Mouse (Mus musculus): ENCODE measurements around the gene Olfr703. TPM values are rescaled to one million over a fixed set of nuclear protein-coding genes. Genes with fewer than 3 reads are reported as not detected.

Gene Olfr703
- polyA plus RNA-seq (2016; fragmentation: Nextera tagmentation; extraction: Ambion mirVana): not detected in 2 replicates

GRCm38 (mm10) chr7:106843060-106843459 is at the start of gene Olfr703:
TSS of gene Olfr703 (plus strand) at chr7:106843360.
- Histone ChIP-seq H3K27me3 (no peaks in the 10 kb centered on the region), H3K36me3 (replicated peaks) (no peaks in the 10 kb centered on the region), H3K4me3 (replicated peaks) (no peak within 1 kb of the TSS), H3K4me1 (no peaks in the 10 kb centered on the region), H3K9me3 (no peaks in the 10 kb centered on the region), H3K9ac (no peak within 1 kb of the TSS), H3K4me2 (no peak within 1 kb of the TSS), H3K27ac (no peak within 1 kb of the TSS)
- 68% methylated on average over 2 of the region's 2 CpGs for WGBS
- ATAC-seq (ENCODE audit: low FRiP score): no peak

DNA sequence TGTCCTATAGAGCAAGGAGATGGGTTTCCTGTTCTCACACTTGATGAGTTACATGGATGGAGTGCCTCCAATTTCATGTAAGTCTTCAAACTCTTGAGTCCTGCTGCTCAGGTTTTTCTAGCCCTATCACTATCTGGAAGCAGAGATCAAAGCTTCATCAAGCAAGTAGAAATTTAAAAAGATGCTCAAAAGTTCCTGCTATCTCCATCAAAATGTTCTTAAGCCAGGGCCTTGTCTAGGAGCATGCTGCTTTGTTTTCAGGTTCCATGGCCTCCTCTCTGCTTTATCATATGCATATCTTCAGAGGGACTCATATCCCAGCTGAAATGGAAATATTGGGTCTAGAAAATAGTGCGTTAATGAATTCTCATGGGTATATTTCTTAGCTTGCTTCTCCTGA is 34.4 kb upstream of the Olfr703 start, which contains the start of gene Olfr700:
Gene Olfr700 (minus strand): TSS at position 101 of the 400 bp plus-strand sequence.
- H3K9me3 ChIP-seq: no peaks in the 10 kb centered on the region
- H3K9ac ChIP-seq: no peak within 1 kb of the TSS
- 90% methylated on average over 1 of the region's 1 CpGs for WGBS
- H3K4me2 ChIP-seq: no peak within 1 kb of the TSS
- ATAC-seq (ENCODE audit: low FRiP score): no peak
- no peaks in the 10 kb centered on the region for H3K27me3 ChIP-seq
- H3K27ac ChIP-seq: no peak within 1 kb of the TSS
- H3K4me3 ChIP-seq (replicated peaks): no peak within 1 kb of the TSS
- H3K36me3 ChIP-seq (replicated peaks): no peaks in the 10 kb centered on the region
- no peaks in the 10 kb centered on the region for H3K4me1 ChIP-seq

DNA sequence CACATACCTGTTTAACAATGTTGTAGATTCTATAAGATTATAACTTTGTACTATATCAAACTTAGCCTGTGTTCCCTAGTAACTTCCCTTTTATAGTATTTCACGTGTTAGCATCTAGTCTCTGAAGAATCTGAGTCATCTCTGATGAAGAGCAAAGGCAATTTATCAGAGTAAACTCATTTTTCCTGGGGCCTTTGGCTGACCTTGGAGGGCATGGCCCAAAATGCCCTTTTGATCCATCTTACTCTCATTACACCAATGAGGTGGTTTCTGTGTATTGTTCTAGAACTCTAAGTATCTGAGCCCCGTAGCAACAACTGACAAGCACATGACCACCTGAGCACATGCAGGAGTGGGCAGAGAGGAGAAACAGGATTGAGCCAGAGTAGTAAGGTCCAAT is 29.3 kb upstream of the Olfr703 start, which contains the start of gene Olfr701:
Gene Olfr701 (plus strand): TSS at position 301 of the 400 bp plus-strand sequence.
- Histone ChIP-seq H3K36me3 (replicated peaks) (no peaks in the 10 kb centered on the region), H3K4me2 (no peak within 1 kb of the TSS), H3K27ac (no peak within 1 kb of the TSS), H3K4me1 (no peaks in the 10 kb centered on the region), H3K9ac (no peak within 1 kb of the TSS), H3K9me3 (no peaks in the 10 kb centered on the region), H3K27me3 (no peaks in the 10 kb centered on the region), H3K4me3 (replicated peaks) (no peak within 1 kb of the TSS)
- no peak for ATAC-seq (ENCODE audit: low FRiP score)
- WGBS: 83% methylated on average over 2 of the region's 2 CpGs

GRCm38 (mm10) chr7:106815775-106816174 is 27.4 kb upstream of the Olfr703 start:
- no peaks in the 10 kb centered on the region for H3K27me3 ChIP-seq
- H3K9me3 ChIP-seq: no peaks in the 10 kb centered on the region
- 69% methylated on average over 2 of the region's 2 CpGs for WGBS
- no peak overlapping the region for H3K4me3 ChIP-seq (replicated peaks)
- H3K4me2 ChIP-seq: no peak overlapping the region
- no peaks in the 10 kb centered on the region for H3K36me3 ChIP-seq (replicated peaks)
- no peak overlapping the region for H3K27ac ChIP-seq
- no peak overlapping the region for H3K9ac ChIP-seq
- H3K4me1 ChIP-seq: no peaks in the 10 kb centered on the region
- ATAC-seq (ENCODE audit: low FRiP score): no peak

GRCm38 (mm10) chr7:106818414-106818813 is 24.7 kb upstream of the Olfr703 start:
- no peak overlapping the region for H3K27ac ChIP-seq
- ATAC-seq (ENCODE audit: low FRiP score): no peak
- no peaks in the 10 kb centered on the region for H3K9me3 ChIP-seq
- no peaks in the 10 kb centered on the region for H3K4me1 ChIP-seq
- no peaks in the 10 kb centered on the region for H3K27me3 ChIP-seq
- no peaks in the 10 kb centered on the region for H3K36me3 ChIP-seq (replicated peaks)
- H3K4me2 ChIP-seq: no peak overlapping the region
- no peak overlapping the region for H3K4me3 ChIP-seq (replicated peaks)
- H3K9ac ChIP-seq: no peak overlapping the region

GRCm38 (mm10) chr7:106833793-106834192 is 9.4 kb upstream of the Olfr703 start, which contains the start of gene Olfr702:
TSS of gene Olfr702 (minus strand) at chr7:106833893.
- ATAC-seq (ENCODE audit: low FRiP score): no peak
- no peaks in the 10 kb centered on the region for H3K4me1 ChIP-seq
- H3K36me3 ChIP-seq (replicated peaks): no peaks in the 10 kb centered on the region
- no peak within 1 kb of the TSS for H3K4me2 ChIP-seq
- no peaks in the 10 kb centered on the region for H3K9me3 ChIP-seq
- H3K27me3 ChIP-seq: no peaks in the 10 kb centered on the region
- no peak within 1 kb of the TSS for H3K27ac ChIP-seq
- no peak within 1 kb of the TSS for H3K4me3 ChIP-seq (replicated peaks)
- no peak within 1 kb of the TSS for H3K9ac ChIP-seq

GRCm38 (mm10) chr7:106862885-106863284 is 19.7 kb downstream of the Olfr703 start, which contains the start of gene Olfr704:
TSS of gene Olfr704 (plus strand) at chr7:106863185.
- H3K4me3 ChIP-seq (replicated peaks): no peak within 1 kb of the TSS
- no peaks in the 10 kb centered on the region for H3K27me3 ChIP-seq
- no peak within 1 kb of the TSS for H3K27ac ChIP-seq
- no peaks in the 10 kb centered on the region for H3K4me1 ChIP-seq
- H3K9me3 ChIP-seq: no peaks in the 10 kb centered on the region
- H3K36me3 ChIP-seq (replicated peaks): no peaks in the 10 kb centered on the region
- ATAC-seq (ENCODE audit: low FRiP score): no peak
- H3K9ac ChIP-seq: no peak within 1 kb of the TSS
- no peak within 1 kb of the TSS for H3K4me2 ChIP-seq

GRCm38 (mm10) chr7:106876791-106877190 is 33.6 kb downstream of the Olfr703 start, which contains the start of gene Olfr705:
TSS of gene Olfr705 (minus strand) at chr7:106876891.
- Histone ChIP-seq H3K9me3 (no peaks in the 10 kb centered on the region), H3K36me3 (replicated peaks) (no peaks in the 10 kb centered on the region)
- WGBS: 76% methylated on average over 3 of the region's 3 CpGs

DNA sequence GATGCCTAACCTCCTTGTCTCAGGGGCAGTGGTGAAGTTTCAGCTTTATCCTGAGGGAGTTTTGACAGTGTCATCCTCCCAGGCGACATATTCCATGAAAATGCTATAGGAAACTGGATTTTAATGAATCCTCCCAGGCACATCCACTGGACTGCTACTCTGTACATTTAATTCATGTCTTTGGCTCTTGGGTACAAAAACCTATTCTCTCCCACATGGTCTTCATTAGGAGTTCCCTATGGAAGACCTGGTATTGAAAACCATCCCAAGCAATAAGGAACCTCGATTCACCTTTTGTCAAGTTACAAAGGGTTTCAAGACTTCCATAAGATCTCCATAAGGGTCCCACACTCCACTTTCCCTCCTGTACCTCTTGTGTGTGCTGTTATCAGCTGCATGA is 44.9 kb downstream of the Olfr703 start, which contains the start of gene Olfr706:
Gene Olfr706 (minus strand): TSS at position 101 of the 400 bp plus-strand sequence.
- ATAC-seq (ENCODE audit: low FRiP score): no peak
- Histone ChIP-seq H3K4me2 (no peak within 1 kb of the TSS), H3K36me3 (replicated peaks) (no peaks in the 10 kb centered on the region), H3K27ac (no peak within 1 kb of the TSS), H3K4me3 (replicated peaks) (no peak within 1 kb of the TSS), H3K4me1 (no peaks in the 10 kb centered on the region), H3K9me3 (no peaks in the 10 kb centered on the region), H3K9ac (no peak within 1 kb of the TSS), H3K27me3 (no peaks in the 10 kb centered on the region)
- 86% methylated on average over 2 of the region's 2 CpGs for WGBS

More at GRCm38 (mm10) chr7:106876791-106877190, 33.6 kb downstream of the Olfr703 start, which contains the start of gene Olfr705:
- no peak for ATAC-seq (ENCODE audit: low FRiP score)
- no peak within 1 kb of the TSS for H3K4me3 ChIP-seq (replicated peaks)
- no peak within 1 kb of the TSS for H3K27ac ChIP-seq
- H3K27me3 ChIP-seq: no peaks in the 10 kb centered on the region
- H3K4me1 ChIP-seq: no peaks in the 10 kb centered on the region
- no peak within 1 kb of the TSS for H3K4me2 ChIP-seq
- no peak within 1 kb of the TSS for H3K9ac ChIP-seq

Other genes with a start within 250 kb of the Olfr703 start
- gene Olfr693, start 162.8 kb upstream of the Olfr703 start, polyA plus RNA-seq (2016; fragmentation: Nextera tagmentation; extraction: Ambion mirVana): not detected in 2 replicates
- gene Olfr694, start 151.5 kb upstream of the Olfr703 start, polyA plus RNA-seq (2016; fragmentation: Nextera tagmentation; extraction: Ambion mirVana): not detected in 2 replicates
- not detected in 2 replicates for gene Olfr695, start 127.0 kb upstream of the Olfr703 start, polyA plus RNA-seq (2016; fragmentation: Nextera tagmentation; extraction: Ambion mirVana)
- not detected in 2 replicates for gene Olfr697, start 100.9 kb upstream of the Olfr703 start, polyA plus RNA-seq (2016; fragmentation: Nextera tagmentation; extraction: Ambion mirVana)
- gene Olfr698, start 88.0 kb upstream of the Olfr703 start, polyA plus RNA-seq (2016; fragmentation: Nextera tagmentation; extraction: Ambion mirVana): not detected in 2 replicates
- gene Olfr699, start 50.2 kb upstream of the Olfr703 start, polyA plus RNA-seq (2016; fragmentation: Nextera tagmentation; extraction: Ambion mirVana): not detected in 2 replicates
- gene Olfr700, start 34.5 kb upstream of the Olfr703 start, polyA plus RNA-seq (2016; fragmentation: Nextera tagmentation; extraction: Ambion mirVana): not detected in 2 replicates
- not detected in 2 replicates for gene Olfr701, start 29.2 kb upstream of the Olfr703 start, polyA plus RNA-seq (2016; fragmentation: Nextera tagmentation; extraction: Ambion mirVana)
- not detected in 2 replicates for gene Olfr702, start 9.5 kb upstream of the Olfr703 start, polyA plus RNA-seq (2016; fragmentation: Nextera tagmentation; extraction: Ambion mirVana)
- not detected in 2 replicates for gene Olfr704, start 19.8 kb downstream of the Olfr703 start, polyA plus RNA-seq (2016; fragmentation: Nextera tagmentation; extraction: Ambion mirVana)
- not detected in 2 replicates for gene Olfr705, start 33.5 kb downstream of the Olfr703 start, polyA plus RNA-seq (2016; fragmentation: Nextera tagmentation; extraction: Ambion mirVana)
- gene Olfr706, start 44.8 kb downstream of the Olfr703 start, polyA plus RNA-seq (2016; fragmentation: Nextera tagmentation; extraction: Ambion mirVana): not detected in 2 replicates
- gene Olfr707, start 57.9 kb downstream of the Olfr703 start, polyA plus RNA-seq (2016; fragmentation: Nextera tagmentation; extraction: Ambion mirVana): not detected in 2 replicates
- gene Olfr1532-ps1, start 64.6 kb downstream of the Olfr703 start, polyA plus RNA-seq (2016; fragmentation: Nextera tagmentation; extraction: Ambion mirVana): not detected in 2 replicates
- not detected in 2 replicates for gene Olfr709-ps1, start 88.9 kb downstream of the Olfr703 start, polyA plus RNA-seq (2016; fragmentation: Nextera tagmentation; extraction: Ambion mirVana)
- not detected in 2 replicates for gene Olfr710, start 105.0 kb downstream of the Olfr703 start, polyA plus RNA-seq (2016; fragmentation: Nextera tagmentation; extraction: Ambion mirVana)
- not detected in 2 replicates for gene Olfr6, start 120.6 kb downstream of the Olfr703 start, polyA plus RNA-seq (2016; fragmentation: Nextera tagmentation; extraction: Ambion mirVana)
- not detected in 2 replicates for gene Olfr711, start 132.1 kb downstream of the Olfr703 start, polyA plus RNA-seq (2016; fragmentation: Nextera tagmentation; extraction: Ambion mirVana)
- not detected in 2 replicates for gene Olfr2, start 162.7 kb downstream of the Olfr703 start, polyA plus RNA-seq (2016; fragmentation: Nextera tagmentation; extraction: Ambion mirVana)
- not detected in 2 replicates for gene Olfr713, start 187.8 kb downstream of the Olfr703 start, polyA plus RNA-seq (2016; fragmentation: Nextera tagmentation; extraction: Ambion mirVana)
- gene Olfr714, start 227.6 kb downstream of the Olfr703 start, polyA plus RNA-seq (2016; fragmentation: Nextera tagmentation; extraction: Ambion mirVana): not detected in 2 replicates
- gene Olfr17, start 249.9 kb downstream of the Olfr703 start, polyA plus RNA-seq (2016; fragmentation: Nextera tagmentation; extraction: Ambion mirVana): not detected in 2 replicates